Mouse (Mus musculus) thymus, postnatal 4 days (tissue): ENCODE data around the gene Rad17.

Experiments used
- DNase-seq: peaks from one replicate; pipeline ENCODE4 v3.0.0; 2021

The Rad17 gene

GRCm38 (mm10) chr13:100650550-100651438, at the start of gene Rad17, which contains the start of gene Ak6:
Rad17 (minus strand) TSS chr13:100651051.
Ak6 (plus strand) TSS chr13:100650979.
- peak; percentile 98 for DNase-seq

DNA sequence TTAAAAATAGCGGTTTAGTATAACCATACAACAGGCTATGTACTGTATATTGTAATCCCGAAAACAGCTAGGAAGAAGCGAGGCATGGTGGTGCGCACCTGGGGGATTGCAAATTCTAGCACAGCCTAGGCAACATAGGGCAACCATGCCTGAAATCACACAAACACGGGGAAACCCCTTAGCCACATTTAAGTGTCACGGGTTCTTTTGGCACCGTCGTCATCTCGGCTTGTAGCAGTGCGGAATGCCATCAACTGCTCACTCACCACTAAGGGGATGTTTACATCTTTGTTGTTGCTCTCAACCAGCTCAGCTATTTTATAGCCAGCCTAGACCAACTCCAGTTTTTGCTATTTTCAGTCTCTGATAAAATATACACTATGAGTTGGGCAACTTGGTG, 48.0 kb upstream of the Rad17 start:
- DNase-seq = no peak

DNA sequence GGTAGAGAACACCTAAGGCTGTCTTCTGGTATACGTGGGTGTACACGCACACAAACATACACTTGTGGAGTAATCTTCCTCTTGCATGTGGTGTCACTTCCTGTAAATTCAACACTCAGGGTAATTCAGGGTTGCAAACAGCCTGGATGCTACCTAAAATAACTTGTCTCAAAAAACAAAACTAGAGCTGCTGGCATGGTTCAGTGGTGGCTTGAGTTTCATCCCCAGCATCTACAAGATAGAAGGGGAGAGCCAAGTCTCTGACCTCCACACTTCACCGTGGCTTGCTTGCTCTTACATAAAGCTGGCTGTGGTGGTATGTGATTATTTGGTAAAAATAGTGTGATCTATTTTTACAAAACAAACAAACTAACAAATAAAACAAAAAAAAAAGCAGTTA, 46.7 kb upstream of the Rad17 start:
- DNase-seq = no peak

DNA sequence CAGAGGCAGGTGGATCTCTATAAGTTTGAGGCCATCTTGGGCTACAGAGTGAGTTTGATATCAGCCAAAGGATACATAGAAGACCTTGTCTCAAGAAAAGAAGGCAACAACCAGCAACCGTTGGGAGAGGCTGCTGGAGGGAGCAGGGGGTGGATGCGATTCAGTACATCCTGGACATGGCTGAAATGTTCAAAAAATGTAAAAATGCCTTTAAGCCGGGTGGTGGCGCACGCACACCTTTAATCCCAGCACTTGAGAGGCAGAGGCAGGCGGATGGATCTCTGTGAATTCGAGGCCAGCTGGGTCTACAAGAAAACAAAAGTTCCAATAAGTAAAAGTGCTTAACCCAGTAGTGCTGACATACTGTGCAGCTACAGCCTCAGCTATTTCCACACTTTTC, 36.7 kb upstream of the Rad17 start:
- DNase-seq = no peak

DNA sequence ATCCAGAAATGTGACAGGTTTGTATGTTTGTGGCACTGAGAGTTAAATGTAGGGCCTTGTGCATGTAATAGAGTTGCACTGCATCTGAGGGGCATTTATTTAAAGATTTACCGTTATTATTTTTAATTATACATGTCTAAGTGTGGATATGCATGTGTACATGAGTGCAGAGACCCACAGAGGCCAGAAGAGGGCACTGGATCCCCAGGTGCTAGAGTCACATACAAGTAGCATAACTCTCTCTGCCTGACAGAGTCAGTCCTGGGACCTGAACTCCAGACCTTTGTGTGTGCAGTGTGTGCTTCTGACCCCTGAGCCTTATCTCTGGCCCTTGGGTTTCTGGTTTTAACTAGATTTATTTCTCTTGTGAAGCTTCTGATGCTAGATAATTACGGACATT, 33.5 kb upstream of the Rad17 start:
- DNase-seq = no peak

GRCm38 (mm10) chr13:100682837-100683236, 32.0 kb upstream of the Rad17 start:
- no peak for DNase-seq

GRCm38 (mm10) chr13:100681615-100682014, 30.8 kb upstream of the Rad17 start:
- no peak for DNase-seq

DNA sequence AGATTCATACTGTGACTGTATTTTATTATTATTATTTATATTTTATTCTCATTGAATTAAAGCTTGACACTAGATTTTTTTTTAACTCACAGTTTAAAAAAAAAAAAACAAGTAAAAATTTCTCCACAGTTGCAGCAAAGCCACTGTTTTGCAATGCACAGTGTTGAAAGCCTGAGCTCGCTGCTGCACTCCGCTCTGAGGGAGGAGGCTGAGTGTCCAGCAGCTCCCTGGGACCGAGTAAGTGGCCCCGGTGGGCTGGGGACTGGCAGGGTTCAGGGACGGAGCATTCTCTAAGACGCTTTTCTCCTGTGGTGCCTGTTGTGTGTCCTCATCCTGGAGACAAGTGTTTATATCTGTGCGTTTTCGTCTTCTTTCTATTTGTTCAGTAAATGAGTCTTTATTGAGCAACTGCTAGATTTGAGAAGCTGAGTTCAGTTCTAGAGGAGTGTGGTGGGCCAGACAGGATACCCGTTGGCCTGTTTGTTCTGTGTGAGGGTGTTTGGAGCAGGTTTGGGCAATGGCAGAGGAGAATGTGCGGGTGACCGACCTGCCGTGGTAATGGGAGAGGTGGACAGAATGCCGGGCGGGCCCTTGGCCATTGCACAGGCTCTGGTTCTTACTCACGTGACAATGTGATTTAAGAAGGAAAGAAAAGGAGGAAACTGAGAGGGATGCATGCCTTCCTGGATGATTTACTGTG, 25.2 kb upstream of the Rad17 start:
- DNase-seq = no peak

DNA sequence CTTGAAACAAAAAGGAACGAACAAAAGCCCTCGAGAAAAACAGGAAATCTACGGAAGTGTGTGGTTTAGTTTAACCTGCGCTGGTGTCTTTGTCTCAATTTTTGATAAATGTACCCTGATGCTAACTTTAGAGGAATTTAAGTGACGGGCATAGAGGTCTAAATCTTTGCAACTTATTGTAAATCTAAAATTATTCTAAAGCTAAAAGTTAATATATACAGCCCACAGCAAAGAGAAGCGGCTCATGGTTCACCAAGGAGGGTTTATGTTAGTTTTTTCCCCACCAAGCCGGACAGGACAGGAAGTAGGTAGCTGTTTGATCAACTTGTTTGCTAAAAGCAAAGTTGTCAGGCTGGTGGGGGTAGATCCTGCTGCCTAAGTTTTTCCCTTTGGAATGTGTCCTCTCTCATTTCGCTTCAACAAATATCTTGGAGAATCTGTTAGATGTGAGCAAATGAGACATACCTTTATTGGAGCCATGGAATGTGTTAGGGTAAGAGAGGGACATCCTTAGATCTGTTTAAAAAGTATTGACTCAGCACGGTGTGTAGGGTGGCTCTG, 19.4 kb upstream of the Rad17 start:
- DNase-seq = no peak

- peak; percentile 69 for DNase-seq
Measured at GRCm38 (mm10) chr13:100669291-100670022, 18.6 kb upstream of the Rad17 start, which contains the start of gene Ccdc125. Ccdc125 (plus strand) TSS chr13:100669717.

DNA sequence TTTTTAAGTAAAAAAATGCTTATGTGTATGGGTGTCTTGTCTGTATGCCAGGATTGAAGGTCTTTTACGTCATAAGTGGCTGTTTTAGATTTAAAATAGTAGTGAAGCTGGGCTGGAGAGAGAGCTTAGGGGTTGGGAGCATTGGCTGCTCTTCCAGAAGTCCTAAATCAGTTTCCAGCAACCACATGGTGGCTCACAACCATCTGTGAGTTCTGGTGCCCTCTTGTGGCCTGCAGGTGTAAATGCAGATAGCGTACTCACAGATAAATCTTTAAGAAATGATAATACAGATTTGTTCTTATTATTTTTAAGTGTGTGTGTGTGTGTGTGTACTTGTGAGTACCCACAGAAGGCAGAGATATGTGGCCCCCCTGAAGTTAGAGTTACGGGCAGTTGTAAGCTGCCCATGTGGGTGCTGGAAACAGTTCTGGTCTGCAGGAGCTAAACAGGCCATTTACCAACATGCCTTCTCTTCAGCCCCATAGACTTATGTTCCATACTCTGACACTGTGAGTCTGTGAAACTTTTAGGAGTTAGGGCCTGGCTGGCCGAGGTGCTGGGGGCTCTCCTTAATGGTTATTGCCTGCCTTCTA, 9.1 kb upstream of the Rad17 start:
- DNase-seq = peak; percentile 76

DNA sequence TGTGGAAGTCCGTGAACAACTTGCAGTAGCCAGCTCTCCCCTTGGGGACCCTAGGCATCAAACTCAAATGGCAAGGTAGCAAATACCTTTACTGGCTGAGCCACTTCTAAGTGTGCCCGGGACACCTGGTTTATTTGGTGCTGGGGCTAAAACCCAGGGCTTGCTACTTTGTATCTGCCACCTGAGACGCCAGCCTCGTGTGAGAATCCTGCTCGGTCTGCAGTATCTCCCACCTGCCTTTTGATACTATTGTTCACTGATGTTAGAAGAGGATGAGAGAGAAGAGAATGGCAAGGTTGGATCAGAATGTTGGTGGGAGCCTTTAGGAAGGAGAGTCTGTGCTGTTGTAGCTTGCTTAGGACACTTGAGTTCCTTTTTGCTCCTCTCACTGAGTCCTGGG, 7.2 kb upstream of the Rad17 start:
- DNase-seq = no peak

DNA sequence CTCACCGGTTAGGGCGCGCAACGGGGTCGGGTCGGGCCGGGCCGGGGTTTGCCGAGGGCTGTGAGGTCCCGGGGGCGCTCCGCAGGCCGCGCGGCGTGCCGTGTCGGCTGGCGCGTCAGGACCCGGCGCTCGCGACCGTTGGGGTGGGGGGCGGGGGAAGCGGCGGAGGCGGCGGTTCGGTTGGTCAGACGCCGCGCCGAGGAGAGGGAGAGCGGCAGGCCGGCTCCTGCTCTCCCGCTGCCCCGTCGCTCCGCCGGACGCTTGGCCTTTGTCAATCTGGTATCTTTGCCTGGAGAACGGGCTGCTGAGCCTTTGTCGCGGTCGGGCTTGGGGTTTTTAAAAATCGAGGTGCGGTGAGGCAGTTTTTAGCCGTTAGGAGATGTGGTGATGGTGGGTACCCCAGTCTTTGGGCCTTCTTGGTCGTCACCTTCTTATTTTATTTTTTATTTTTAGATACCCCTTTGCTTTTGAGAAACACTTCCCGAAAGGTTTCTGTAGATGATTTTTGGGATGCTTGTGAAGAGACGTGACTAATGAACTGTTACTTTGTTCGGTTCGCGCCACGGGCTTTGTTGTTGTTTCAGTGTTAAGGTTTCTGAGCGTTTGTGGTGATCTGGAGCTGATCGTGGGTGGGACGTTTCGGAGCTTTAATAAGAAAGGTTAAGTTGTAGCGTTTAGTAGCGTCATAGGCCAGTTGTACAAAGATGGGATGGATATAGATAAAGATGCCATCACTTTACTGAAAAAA, 762 bp upstream of the Rad17 start, which contains the start of gene Taf9:
TSS of gene Taf9 (plus strand) at position 141 of the 748 bp plus-strand sequence.
- DNase-seq = peak; percentile 20

DNA sequence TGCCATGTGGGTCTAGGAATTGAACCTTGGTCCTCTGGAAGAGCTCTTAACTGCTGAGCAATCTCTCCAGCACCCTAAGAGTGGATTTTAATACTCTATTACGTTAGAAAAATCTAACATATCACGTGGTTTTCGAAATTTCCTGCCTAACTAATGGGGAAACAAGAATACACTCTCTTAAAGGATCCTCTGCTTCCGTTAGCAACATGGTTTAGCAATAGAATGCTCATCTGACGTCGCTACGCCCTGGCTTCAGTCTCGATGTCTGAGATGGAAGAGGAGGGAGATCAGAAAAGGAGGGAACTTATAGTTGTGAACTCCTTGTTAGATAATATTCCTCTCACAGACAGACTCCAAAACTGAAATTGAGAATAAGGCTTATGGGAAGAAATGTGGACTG, 2.6 kb downstream of the Rad17 start:
- no peak for DNase-seq

DNA sequence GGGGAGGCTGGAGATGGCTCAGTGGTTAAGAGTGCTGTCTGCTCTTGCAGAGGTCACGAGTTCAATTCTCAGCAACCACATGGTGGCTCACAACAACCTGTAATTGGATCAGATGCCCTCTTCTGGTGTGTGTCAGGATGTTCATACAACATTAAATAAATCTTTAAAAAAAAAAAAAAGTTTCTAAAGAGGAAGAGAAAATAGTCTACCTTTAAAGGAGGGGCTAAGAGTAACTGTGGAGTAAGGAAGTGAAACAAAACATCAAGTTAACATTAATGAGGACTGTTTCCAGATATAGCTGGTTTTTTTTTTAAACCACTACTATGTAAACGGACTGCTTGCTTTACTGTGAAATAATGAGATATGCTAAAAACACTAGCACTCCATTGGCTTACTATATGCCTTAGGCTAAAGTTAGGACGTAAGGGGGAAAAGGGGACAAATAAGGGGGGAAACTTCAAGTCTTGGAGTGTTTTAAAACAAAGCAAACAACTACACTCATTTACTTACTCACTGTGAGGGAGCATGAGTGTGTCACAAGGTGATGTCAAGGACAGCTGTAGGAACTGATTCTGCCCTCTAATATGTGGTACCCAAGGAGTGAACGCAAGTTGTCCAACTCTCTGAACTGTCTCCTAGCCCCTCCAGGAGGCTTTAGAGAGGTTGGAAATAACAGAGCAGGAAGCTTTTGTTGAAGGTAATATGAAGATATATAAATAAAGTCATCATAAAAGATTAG, 8.2 kb downstream of the Rad17 start:
- no peak for DNase-seq

DNA sequence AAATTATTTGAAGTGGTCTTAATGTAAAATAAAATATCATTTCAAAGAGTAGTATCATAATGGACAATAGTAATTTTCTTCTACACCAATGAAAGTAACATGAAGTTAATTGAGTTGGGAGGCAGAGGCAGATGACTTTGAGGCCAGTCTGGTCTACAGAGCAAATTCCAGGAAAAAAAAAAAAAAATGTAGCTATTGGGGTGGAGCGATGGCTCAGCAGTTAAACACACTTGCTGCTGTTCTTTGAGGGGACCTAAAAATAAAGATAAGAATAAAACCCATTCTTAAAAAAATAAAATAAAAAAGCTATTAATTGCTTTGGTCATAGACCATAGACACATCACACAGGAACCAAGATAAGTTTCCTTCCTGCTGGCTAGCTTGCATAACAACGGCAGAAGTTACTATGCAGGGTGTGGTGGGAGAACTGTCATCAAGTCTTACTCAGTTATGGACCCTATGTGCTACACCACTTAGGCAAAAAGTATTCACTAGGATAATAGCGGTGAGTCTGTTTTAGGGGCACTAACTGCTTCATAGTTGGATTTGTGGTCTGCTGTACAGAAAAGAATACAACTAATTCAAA, 16.7 kb downstream of the Rad17 start:
- DNase-seq = no peak

- no peak for DNase-seq
Measured at GRCm38 (mm10) chr13:100622241-100622640, 28.6 kb downstream of the Rad17 start.

DNA sequence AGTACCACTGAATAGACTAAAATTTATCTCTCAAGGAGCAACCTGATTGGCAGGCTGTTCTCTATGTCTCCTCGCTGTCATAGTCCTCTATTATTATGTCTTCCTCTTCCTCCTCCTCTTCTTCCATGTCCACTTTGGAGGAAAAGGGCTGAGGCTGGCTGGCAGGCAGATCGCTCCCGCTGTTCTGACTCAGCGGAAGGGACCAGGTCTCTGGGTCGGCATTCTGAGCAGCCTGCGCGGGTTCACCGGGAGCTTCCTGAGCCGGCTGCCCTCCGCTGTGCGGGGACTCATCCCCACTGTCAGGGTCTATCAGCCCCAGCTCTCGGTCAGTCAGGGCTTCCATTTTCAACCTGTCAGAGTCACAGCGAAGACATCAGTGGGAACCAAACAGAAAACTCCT, 33.3 kb downstream of the Rad17 start:
- no peak for DNase-seq

DNA sequence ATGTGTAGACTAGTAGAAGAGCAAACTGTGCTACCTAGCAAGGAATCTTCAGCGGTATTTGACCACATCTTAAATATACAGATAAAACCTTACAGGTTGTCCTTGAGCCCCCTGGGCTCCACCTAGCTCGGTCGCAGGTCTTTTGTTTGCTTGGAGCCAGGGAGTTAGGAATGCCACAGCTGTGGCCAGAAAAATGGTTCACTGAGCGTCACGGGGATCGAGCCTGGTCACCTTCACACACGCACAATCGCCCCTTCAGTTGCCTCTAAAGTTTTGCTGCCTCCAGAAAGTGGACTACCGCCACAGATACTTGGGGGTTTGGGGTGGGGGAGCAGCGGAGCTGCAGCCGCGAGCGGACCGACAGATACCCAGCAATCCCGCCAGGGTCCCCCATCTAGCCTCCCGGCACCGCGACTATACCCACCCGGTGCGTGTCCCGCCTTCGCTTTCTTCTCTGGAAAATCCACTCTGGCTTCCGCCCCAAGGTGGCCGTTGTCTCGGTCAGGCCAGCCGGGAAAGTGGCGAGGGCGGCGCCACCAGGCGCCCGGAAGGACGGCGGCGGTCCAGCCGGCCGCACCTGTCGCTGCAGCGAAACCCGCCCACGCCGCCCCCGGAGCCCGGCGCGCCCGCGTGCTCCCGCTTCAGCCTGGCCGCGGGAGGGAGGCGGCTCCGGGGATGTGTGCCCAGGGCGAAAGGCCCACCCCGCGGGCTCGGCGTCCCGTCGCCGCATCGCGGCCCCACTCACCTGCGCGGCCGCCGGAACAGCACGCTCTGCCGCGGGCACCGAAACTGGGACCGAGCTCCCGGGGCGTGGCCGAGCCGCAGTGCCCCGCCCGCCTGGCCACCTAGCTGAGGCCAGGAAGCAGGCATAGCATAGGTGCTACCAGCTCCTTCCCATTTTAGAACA, 34.4 kb downstream of the Rad17 start, which contains the start of gene Marveld2:
TSS of gene Marveld2 (minus strand) at position 791 of the 907 bp plus-strand sequence.
- DNase-seq = peak; percentile 64
